ENCODE assay signal across 14 mouse cellular contexts in the genomic region with DNA sequence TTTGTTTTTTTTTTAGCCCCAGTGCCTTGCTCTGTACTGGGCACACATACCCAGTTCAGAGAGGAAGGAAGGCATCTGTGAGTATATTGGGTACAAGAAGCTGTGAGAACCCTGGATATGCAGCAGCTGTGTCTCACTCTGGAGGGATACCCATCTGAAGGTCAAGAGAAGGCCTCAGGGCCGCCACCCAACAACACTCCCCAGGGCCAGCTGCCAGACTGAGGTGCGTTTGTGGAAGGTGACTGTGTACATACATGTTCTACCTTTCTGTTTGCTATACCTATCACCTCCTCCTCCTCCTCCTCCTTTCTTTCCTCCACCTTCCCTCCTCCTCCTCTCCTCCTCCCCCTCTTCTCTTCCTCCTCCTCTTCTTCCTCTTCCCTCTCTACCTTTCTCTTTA. TPM values are rescaled to one million over a fixed set of nuclear protein-coding genes. Genes with fewer than 3 reads are reported as not detected.
DNase-seq lines count a peak whose midpoint lies in the region; ATAC-seq and TF ChIP-seq lines count a peak whose summit lies in the region.
"Had no signal": no experiment of that assay in that cellular context is flagged by ENCODE, and none has a peak within 500 bp of the region (broad histone marks: within the 10 kb centered on the region; RNA-seq: fewer than 3 reads in every experiment).

A gene (plus strand): TSS at position 17 of the 400 bp plus-strand sequence.

- no peaks in the 10 kb centered on the region for H3K9me3 ChIP-seq in kidney, embryonic 15.5 days (replicated peaks)
- no peaks in the 10 kb centered on the region for H3K9me3 ChIP-seq in E14TG2a.4 (ENCODE audit: low read length)
- no peaks in the 10 kb centered on the region for H3K9me3 ChIP-seq in embryonic facial prominence, embryonic 14.5 days (ENCODE audit: control insufficient read depth, low read length)
- no peaks in the 10 kb centered on the region for H3K9me3 ChIP-seq in liver, embryonic 15.5 days (replicated peaks)
- H3K9me3 ChIP-seq: hindbrain, embryonic 13.5 days; megakaryocyte, embryonic 14.5 days had no signal

- H3K27me3 ChIP-seq in kidney, embryonic 15.5 days = peaks cover 12% of the 10 kb centered on the region; the same call in 1 of the 2 replicates
- peaks cover 15% of the 10 kb centered on the region for H3K27me3 ChIP-seq in E14TG2a.4 (ENCODE audit: insufficient read depth, low read length)
- H3K27me3 ChIP-seq in embryonic facial prominence, embryonic 14.5 days (replicated peaks; ENCODE audit: control insufficient read depth, insufficient read depth, low read length) = peaks cover 3% of the 10 kb centered on the region; the same call in 1 of the 2 replicates
- H3K27me3 ChIP-seq in liver, embryonic 15.5 days = peaks cover 9% of the 10 kb centered on the region; the same call in 1 of the 2 replicates

- peak within 1 kb of the TSS; percentile 19; the same call in 1 of the 2 replicates for H3K9ac ChIP-seq in kidney, embryonic 15.5 days
- H3K9ac ChIP-seq in embryonic facial prominence, embryonic 14.5 days (ENCODE audit: low read depth, low read length) = peak within 1 kb of the TSS; percentile 25; the same call in 1 of the 2 replicates
- H3K9ac ChIP-seq in liver, embryonic 15.5 days = peak within 1 kb of the TSS; percentile 43; the same call in 1 of the 2 replicates
- H3K9ac ChIP-seq: hindbrain, embryonic 13.5 days had no signal

- no peaks in the 10 kb centered on the region for H3K36me3 ChIP-seq in kidney, embryonic 15.5 days
- no peaks in the 10 kb centered on the region for H3K36me3 ChIP-seq in E14TG2a.4 (ENCODE audit: insufficient read depth, low read length)
- H3K36me3 ChIP-seq in embryonic facial prominence, embryonic 14.5 days (ENCODE audit: control insufficient read depth, insufficient read depth, low read length) = no peaks in the 10 kb centered on the region
- H3K36me3 ChIP-seq in liver, embryonic 15.5 days (replicated peaks) = no peaks in the 10 kb centered on the region
- H3K36me3 ChIP-seq: hindbrain, embryonic 13.5 days had no signal

- no peak for TF ChIP-seq CTCF in E14TG2a.4 (conservative IDR thresholded peaks at IDR 0.05; ENCODE audit: low read length)

- peak within 1 kb of the TSS; percentile 95 for H3K27ac ChIP-seq in kidney, embryonic 15.5 days
- H3K27ac ChIP-seq in embryonic facial prominence, embryonic 14.5 days (replicated peaks; ENCODE audit: low read depth, low read length) = peak within 1 kb of the TSS; percentile 44; the same call in 1 of the 2 replicates
- peak within 1 kb of the TSS; percentile 95 for H3K27ac ChIP-seq in liver, embryonic 15.5 days (replicated peaks)
- H3K27ac ChIP-seq: hindbrain, embryonic 13.5 days; layer of hippocampus, adult 2 months had no signal

- H3K4me2 ChIP-seq in kidney, embryonic 15.5 days = peak within 1 kb of the TSS; percentile 54
- peak within 1 kb of the TSS; percentile 24 for H3K4me2 ChIP-seq in embryonic facial prominence, embryonic 14.5 days (ENCODE audit: low read depth, low read length)
- H3K4me2 ChIP-seq in liver, embryonic 15.5 days = peak within 1 kb of the TSS; percentile 56
- H3K4me2 ChIP-seq: heart, embryonic 11.5 days; hindbrain, embryonic 13.5 days had no signal

- no peak for ATAC-seq in kidney, embryonic 15.5 days (replicated peaks; ENCODE audit: low FRiP score)
- ATAC-seq in embryonic facial prominence, embryonic 14.5 days (ENCODE audit: low read depth) = no peak
- no peak for ATAC-seq in liver, embryonic 15.5 days (ENCODE audit: insufficient read depth)

- H3K4me1 ChIP-seq in kidney, embryonic 15.5 days = peaks cover 34% of the 10 kb centered on the region
- peaks cover 58% of the 10 kb centered on the region for H3K4me1 ChIP-seq in E14TG2a.4 (replicated peaks; ENCODE audit: low read depth, low read length)
- peaks cover 4% of the 10 kb centered on the region; the same call in 1 of the 2 replicates for H3K4me1 ChIP-seq in embryonic facial prominence, embryonic 14.5 days (ENCODE audit: control insufficient read depth, insufficient read depth, low read length)
- peaks cover 92% of the 10 kb centered on the region for H3K4me1 ChIP-seq in liver, embryonic 15.5 days (replicated peaks)

- WGBS in kidney, embryonic 15.5 days = 67% methylated on average over 2 of the region's 2 CpGs
- 67% methylated on average over 1 of the region's 2 CpGs for WGBS in embryonic facial prominence, embryonic 14.5 days
- WGBS in liver, embryonic 15.5 days (ENCODE audit: insufficient replicate concordance) = 70% methylated on average over 2 of the region's 2 CpGs

- H3K4me3 ChIP-seq in kidney, embryonic 15.5 days (replicated peaks) = peak within 1 kb of the TSS; percentile 40
- H3K4me3 ChIP-seq in E14TG2a.4 (replicated peaks; ENCODE audit: low read length) = peak within 1 kb of the TSS; percentile 67
- no peak within 1 kb of the TSS for H3K4me3 ChIP-seq in embryonic facial prominence, embryonic 14.5 days (ENCODE audit: low read depth, low read length)
- no peak within 1 kb of the TSS for H3K4me3 ChIP-seq in liver, embryonic 15.5 days (replicated peaks)
- H3K4me3 ChIP-seq: hindbrain, embryonic 13.5 days; layer of hippocampus, adult 2 months; megakaryocyte, embryonic 14.5 days had no signal

- DNase-seq in kidney, postnatal 14 days = no peak
- no peak for DNase-seq in embryonic facial prominence, embryonic 14.5 days (ENCODE audit: low spot score)
- DNase-seq in yolk sac, embryonic 10.5 days (ENCODE audit: low spot score) = no peak
- DNase-seq in layer of hippocampus, adult 8-10 months (ENCODE audit: low spot score in 2 of 2) = no peak
- no peak for DNase-seq in gastrocnemius, adult 8-10 months (ENCODE audit: low spot score in 2 of 2)

RNA-seq across cellular contexts. Expression of the gene that starts here (rescaled TPM):
- polyA plus RNA-seq in kidney, embryonic 15.5 days (2015; fragmentation: Nextera tagmentation; extraction: Ambion mirVana) = 37.6 and 38.7 TPM in 2 replicates
- polyA plus RNA-seq in embryonic facial prominence, embryonic 14.5 days (2014; fragmentation: Nextera tagmentation; extraction: Ambion mirVana) = 3.1 and 4.7 TPM in 2 replicates
- 5.9 and 6.1 TPM in 2 replicates for polyA plus RNA-seq in liver, embryonic 15.5 days (2015; fragmentation: Nextera tagmentation; extraction: Ambion mirVana)
- total RNA-seq in layer of hippocampus, adult 8-10 months (2022) = not detected
- total RNA-seq in gastrocnemius, adult 8-10 months (2022) = not detected
- total RNA-seq: common myeloid progenitor, adult 5-6 weeks; layer of hippocampus, adult 2 months; left cerebral cortex, postnatal 25 days had no signal

Comparison
In these comparisons a context has a peak if more than half of its experiments do, and no peak if none do; other contexts are left out.
1. H3K27ac ChIP-seq: peak in every context shown above with its lines; median percentile 95 in kidney, embryonic 15.5 days; 95 in liver, embryonic 15.5 days; 44 in embryonic facial prominence, embryonic 14.5 days.
2. H3K4me3 ChIP-seq: peak in kidney, embryonic 15.5 days (single experiment) and E14TG2a.4 (single experiment); none in embryonic facial prominence, embryonic 14.5 days (single experiment) and liver, embryonic 15.5 days (single experiment).
3. Peak in every context shown above with its lines, with median percentiles within 50 percentile points of each other: H3K4me2 ChIP-seq and H3K9ac ChIP-seq.